Mouse (Mus musculus): ENCODE measurements around the gene Coro1c.
A peak's percentile ranks its signal among the peaks of the same experiment; 100 is the strongest.

Gene Coro1c

DNA sequence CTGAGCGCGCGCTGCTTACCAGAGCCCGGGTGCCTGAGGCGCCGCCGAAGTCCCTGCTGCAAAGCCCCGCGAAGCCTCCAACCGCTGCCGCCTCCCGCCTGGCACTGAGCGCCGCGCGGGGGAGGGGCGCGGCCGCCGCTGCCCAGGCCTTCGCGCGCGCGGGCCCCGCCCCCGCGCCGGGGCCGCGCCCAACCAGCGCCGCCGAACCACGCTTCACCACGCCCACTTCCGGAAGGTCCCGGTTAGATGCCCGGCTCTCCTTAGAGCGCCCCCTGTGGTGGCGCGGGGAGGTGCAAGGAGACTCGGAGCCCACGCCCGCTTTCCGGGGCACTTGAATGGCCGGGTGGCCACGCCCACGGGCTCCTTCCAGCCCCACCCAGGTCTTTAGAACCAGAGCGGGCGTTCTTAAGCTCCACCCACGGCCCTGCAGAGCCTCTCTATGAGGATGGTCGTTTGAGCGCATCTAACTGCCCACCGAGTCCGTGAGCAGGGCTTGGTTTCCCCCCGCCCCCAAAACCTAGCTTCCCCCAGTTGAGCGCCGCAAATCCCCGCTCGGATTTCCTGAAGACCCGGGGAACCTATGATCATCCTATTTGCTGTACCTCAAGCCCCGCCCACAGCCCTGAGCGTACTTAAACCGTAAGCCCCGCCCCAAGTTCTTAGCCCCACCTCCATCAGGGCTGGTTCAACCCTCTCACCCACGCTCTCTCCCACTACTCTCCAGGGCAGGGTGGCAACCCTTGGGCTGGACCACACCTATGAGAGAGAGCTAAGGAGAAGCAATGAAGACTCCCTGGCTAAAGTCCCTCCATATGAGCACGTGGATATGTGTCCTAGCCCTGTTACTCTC is at the start of gene Coro1c:
Gene Coro1c (minus strand): TSS at position 167 of the 850 bp plus-strand sequence.
- DNase-seq (ENCODE audit: low read depth, low spot score), result peak; percentile 99

DNA sequence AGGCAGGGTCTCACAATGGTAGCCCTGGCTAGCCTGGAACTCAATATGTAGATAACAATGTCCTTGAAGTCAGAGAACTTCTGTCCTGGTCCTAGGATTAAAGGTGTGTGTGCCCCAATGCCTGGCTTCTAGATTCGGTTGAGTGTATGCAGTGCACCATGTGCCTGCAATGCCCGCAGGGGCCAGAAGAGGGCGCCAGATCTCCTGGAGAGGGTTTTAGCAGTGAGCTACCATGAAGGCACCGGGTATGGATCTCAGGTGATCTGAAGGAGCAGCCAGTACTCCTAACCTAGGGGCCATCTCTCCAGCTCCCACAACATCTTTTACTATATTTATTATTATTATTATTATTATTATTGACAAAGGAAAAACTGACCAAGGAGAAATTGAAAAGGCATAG is 48.0 kb upstream of the Coro1c start:
- DNase-seq (ENCODE audit: low read depth, low spot score), result peak; percentile 79

DNA sequence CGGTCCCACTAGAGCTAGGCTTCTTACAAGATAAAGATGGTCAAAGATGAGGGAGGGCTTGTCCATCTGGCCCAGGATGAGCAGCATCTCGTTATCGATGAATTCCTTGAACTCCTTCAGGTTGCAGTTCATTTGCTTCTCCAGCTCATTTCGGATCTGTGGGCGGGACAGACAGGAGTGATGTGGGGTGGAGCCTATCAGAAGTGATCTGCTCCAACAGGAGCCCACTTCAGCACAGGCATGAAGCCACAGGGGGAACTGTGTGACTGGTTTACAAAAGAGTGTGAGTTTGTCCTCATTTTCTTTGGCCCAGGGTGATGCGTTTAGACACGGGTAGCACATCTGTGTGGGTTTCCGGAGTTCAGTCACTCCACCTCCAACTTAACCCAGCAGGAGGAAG is 47.1 kb upstream of the Coro1c start:
- no peak for DNase-seq (ENCODE audit: low read depth, low spot score)

DNA sequence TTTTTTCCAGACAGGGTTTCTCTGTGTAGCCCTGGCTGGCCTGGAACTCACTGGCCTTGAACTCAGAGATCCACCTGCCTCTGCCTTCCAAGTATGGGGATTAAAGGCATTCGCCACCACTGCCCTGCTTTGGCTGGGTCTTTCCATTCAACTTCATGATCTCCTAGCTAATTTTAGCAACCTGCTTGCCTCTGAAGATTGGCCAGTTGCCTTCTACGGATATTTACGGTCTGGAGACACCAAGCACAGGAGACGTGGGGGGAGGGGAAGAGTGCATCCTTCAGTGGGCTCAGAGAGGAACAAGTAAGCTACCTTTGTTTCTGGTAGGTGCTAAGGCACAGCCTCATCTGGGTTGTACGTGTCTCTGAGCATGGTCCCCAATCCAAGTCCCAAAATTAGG is 46.7 kb upstream of the Coro1c start:
- DNase-seq (ENCODE audit: low read depth, low spot score), result no peak

DNA sequence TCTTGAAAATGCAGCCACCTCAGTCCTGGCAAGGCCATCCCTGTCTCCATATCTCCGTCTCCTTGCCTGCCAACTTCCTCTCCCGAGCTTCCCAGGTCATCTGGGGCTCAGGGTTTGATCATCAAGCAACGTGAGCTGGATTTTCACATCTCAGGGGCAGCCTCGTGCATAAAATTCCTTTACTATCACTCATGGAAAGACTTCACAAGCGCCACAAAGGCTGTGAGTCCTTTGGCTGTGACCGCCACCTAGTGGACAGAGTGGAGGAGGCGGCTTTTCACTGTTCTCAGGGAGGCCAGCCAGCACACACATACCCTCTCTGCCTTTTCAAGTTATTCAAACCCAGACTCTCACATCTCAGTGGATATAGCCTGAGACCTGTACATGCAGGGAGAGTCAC is 45.9 kb upstream of the Coro1c start:
- peak; percentile 80 for DNase-seq (ENCODE audit: low read depth, low spot score)

DNA sequence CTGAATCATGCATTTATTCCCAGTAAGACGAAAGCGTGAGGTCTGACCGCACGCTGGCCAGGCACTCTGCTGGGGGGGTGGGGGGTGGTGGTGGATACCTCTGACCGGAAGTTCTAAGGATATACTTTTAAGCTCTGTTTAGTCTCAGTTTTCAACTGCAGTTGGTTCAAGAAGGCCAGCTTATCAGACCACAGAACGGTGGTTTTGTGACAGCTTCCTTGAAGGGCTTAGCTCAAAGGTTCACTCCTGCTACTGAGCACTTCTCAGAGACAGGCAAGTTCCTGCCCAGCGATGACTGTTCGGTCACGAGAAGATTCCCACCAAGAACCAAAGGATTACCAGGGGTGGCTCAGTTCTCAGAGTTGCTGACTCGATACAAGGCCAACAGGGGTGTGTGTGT is 44.0 kb upstream of the Coro1c start:
- no peak for DNase-seq (ENCODE audit: low read depth, low spot score)

DNA sequence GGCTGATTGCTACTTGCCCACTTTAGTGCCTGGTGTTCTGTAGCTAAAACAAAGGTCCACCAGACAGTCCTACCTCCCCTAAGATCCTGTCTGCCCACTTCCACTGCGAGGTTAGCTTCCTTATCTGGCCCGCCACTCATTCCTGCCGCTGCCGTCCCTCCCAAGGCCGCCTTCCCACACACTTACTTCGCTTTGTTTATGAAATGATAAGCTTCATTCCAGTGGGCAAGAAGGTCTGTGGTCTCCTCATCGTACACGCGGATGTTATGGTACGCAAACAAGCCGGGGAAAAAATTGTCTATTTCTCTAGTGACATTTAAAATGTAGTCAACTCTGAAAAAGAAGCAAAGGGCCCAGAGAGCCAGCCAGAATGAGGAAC is 43.1 kb upstream of the Coro1c start:
- DNase-seq (ENCODE audit: low read depth, low spot score), result no peak

DNA sequence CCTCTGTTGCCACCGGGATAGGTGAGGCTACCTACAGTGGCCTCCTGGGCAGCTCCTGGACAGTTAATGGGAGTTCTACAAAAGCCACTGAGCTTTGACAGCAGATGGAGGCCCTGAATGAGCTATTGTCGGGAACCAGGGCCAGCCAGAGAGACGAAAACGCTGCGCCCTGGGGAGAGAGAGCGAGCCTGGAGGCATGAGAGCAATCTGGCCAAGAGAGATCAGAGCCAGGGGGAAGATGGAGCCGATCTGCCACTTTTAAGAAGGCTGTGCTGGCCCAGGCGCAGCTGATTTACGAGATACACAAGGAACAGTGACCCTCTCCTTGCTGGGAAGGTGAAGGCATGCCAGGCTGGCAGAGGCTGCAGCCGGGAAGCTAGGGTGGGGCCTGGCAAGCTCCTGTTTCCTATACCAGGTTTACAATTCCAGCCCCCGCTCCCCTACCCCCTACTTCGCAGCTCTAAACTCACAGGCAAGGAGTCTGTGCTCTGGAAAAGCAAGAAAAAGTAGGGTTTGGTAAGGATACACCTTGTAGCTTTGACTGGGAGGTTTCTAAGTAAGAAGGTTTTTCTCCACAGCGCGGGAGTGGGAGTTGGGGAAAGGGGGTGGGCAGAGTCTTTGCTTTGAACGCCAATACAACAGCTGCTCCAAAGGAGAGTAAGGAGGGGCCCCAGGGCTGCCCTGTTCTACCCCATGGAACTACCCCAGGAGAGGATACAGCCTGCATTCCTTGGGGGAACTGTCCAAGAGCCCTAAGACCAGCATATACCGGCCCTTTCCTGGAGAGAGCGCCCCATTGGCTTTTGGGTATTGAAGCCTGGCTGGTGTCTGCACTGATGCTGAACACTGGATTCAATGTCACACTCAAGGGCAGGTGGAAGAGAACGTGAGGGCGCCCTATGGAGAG is 42.5 kb upstream of the Coro1c start:
- DNase-seq (ENCODE audit: low read depth, low spot score), result no peak

DNA sequence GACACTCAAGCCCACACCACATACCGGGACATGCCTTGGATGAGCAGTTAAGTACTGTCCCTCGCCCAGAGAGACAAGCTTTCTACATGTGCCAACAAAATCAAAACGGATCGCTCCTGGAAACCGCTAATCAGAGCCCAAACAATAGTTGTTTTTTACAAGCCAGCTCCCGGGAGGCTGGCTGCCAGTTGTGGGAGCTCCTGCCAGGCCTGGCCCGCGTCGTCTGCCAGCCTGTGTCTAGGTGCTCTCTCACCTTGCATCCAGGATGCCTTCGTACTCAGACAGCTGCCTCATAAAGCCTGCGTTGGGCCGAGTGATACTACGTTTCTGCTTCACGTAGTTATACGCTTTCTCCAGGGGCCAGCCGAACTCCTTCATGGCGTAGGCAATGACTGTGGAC is 41.6 kb upstream of the Coro1c start:
- no peak for DNase-seq (ENCODE audit: low read depth, low spot score)

DNA sequence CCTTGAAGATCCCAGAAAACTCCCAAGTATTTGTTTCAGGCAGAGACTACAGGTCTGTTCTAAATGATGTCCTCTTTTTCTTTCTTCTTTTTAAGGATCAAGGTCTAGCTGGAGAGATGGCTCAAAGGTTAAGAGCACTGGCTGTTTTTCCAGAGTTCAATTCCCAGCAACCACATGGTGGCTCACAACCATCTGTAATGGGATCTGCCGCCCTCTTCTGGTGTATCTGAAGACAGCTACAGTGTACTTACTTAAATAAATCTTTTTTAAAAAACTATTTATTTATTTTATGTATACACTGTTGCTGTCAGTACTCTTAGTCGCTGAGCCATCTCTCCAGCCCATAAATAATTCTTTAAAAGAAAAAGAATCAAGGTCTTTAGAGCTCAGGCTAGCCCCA is 38.7 kb upstream of the Coro1c start:
- DNase-seq (ENCODE audit: low read depth, low spot score), result no peak

DNA sequence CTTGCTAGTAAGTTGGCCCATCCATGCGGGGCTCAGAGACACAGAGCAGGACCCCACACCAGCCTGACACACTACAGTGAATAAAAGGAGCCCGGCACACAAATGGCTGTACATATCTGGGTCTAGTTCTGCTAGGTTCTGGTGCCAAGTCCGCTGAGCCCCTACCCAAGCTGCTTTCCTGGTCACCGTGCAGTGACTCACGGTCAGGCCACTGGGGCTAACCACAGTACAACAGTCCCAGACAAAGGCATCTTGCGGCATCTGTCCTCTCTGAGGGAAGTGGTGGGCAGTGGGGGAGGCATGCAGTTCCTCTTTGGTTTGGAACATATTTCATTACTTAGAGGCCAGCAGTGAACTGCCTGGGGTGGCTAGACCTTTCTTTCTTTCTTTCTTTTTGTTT is 36.6 kb upstream of the Coro1c start:
- DNase-seq (ENCODE audit: low read depth, low spot score), result no peak

DNA sequence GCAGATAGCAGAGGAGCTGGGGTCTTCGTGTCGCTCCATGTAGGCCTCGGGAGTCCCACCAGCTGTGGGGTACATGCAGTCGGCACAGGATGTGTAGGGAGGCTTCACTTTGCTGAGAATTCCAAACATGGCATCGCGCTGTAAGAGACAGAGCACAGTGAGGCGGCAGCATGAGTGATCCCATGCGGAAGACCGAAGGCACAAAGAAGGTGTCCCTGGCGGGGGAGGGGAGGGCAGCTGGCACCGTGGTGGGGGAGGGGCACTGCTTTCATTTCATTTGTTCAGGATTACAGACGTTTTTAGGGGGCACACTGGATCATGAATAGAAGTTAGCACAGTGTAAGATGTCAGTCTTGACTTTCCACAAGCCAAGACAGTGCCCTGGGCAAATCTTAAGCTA is 34.8 kb upstream of the Coro1c start:
- no peak for DNase-seq (ENCODE audit: low read depth, low spot score)

DNA sequence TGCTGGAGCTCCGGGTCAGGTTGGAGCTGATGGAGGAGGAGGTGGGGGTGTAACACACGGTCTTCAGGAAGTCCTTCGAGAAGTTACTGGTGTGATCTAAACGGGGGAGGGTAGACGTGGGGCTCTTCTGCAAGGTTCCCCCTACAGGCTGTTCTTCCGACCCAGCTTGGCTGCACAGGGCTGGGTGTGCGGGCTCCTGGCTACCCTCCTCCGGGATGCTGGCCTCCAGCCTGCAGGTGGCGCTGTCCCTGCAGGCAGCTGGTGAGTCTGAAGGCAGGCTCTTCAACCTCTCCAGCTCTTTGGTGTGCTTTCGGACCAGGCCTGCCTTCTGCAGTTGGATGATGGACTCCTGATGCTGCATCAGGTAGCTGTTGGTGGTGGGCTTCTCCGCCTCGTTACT is 34.0 kb upstream of the Coro1c start:
- DNase-seq (ENCODE audit: low read depth, low spot score), result no peak

DNA sequence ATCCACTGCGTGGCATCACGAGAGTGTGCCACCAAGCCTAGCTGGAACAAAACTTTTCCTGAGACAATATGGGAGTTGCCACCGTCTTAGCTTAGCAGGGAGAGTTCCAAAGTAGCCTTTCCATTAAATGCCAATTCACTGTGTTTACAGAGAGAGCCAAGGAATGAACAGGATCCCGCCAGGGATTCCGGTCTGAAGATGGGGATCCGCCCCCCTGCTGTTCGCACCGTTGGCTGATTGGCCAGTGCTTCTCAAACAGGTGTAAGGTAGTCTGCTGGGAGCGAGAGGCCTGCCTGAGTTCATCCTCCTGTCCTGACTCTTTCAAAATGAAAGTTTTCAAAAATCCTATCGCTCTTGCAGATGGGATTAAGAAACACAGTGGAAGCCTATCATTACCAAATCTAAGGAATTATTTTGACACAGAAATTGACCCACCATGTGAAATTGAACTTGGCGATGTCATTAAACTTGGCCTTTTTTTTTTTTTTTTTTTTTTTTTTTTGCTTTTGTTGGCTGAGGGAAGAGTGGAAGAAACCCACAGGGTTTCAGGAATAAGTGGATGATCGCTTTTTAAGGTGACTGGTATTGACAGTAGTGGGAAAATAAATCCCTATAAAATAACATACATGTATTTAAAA is 30.8 kb upstream of the Coro1c start:
- DNase-seq (ENCODE audit: low read depth, low spot score), result no peak

DNA sequence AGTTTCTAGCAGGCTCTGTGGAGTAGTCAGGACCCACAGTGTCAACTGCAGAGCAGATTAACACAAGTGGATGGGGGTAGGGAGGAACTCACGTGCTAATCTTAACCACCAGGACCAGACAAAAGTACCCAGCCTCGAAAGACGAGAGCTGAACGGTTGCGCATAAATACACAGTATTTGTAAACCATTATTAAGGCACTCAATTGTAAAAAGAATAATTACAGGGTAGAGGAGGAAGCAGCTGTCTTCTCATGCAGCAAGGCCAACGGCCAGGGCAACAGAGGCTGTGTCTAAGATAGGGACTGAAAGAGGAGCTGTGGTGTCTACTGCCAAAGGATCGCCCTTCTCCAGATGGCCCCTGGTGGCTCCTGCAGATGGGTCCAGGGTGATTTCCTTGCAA is 29.1 kb upstream of the Coro1c start:
- DNase-seq (ENCODE audit: low read depth, low spot score), result no peak

DNA sequence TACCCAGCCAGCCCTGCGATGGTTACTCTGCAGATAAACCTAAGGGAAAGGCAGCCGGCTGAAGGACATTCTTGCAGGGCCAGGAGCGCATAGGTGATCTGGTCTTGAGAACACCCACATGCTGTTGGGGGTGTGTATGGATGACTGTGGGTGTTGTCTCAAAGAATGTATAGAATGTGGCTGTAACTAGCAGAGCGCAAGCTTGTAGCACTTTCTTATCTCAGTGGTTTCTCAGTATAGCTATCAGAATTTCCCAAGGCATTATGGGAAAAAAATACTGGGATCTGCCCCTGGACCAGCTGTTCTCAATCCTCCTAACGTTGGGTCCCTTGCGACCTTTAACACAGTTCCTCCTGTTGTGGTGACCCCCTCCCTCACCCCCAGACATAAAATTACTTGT is 25.3 kb upstream of the Coro1c start:
- no peak for DNase-seq (ENCODE audit: low read depth, low spot score)

DNA sequence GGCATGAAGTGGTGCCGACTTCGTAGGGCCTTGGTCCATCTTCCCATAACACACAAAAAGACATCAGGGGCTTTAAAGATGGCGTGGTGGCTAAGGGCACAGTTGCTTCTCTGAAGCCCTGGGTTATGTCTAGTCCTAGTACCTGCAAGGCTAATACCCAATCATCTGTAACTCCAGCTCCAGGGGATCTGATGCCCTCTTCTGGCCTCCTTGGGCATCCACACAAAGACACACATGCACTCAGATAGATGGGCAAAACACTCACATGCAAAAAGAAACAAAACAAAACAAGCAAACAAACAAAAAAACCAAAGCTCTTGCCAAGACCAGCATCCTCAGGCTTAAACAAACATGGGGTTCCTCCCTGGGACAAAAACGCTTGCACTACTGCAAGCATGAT is 24.9 kb upstream of the Coro1c start:
- no peak for DNase-seq (ENCODE audit: low read depth, low spot score)

DNA sequence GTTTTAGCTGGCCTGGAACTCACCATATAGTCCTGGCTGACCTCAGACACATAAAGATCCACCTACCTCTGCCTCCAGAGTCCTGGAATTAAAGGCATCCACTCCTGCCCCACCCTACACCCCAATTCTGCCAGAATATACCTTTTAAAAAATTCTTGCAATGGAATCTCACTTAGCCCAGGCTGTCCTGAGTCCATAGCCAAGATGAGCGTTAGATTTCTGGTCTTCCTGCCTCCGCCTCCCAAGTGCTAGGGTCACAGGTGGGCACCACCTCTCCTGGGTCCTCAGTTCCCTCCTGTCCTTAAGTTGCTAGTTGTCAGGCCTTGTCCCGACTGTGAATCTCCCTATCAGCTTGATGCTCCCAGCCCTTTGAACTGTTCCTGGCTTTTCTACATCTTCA is 23.8 kb upstream of the Coro1c start:
- DNase-seq (ENCODE audit: low read depth, low spot score), result no peak

DNA sequence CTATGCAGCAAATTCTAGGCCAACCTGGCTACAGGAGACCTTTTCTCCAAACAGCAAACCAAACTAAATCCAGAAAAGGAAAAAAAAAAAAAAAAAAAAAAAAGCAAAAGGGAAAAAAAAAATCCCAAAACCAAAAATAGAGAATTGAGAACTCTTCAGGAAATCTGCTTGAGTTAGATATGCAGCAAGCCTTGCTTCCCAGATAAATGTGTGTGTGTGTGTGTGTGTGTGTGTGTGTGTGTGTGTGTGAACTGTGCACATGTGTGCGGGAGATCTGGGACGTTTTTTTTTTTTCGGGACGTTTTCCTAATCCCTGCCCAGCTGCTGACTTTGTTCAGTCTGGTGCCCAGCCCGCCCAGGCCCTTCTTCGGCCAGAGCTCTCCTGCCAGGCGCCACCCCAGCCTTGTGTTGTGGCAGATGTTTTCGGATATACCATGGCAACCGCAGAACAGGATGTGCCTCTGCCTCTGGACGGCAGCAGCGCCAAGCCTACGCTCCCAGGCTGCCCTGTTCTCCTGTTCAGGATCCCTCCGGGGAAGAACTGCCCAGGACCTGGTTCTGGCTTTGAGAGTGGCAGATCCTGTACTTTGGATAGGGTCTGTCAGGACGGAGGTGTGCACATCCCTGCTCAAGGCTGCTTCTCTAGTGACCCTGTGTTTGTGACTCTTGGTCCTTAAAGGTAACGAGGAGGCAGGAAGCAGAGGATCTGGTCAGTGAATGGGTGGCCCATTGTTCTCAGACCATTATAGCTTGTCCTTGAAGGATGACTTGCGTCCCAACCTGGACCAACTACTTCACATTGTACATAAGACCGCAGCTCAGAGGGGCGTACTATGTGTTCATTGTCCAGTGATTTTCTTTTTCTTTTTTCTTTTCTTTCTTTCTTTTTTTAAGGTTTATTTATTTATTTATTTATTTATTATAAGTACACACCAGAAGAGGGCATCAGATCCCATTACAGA is 22.4 kb upstream of the Coro1c start:
- no peak for DNase-seq (ENCODE audit: low read depth, low spot score)

DNA sequence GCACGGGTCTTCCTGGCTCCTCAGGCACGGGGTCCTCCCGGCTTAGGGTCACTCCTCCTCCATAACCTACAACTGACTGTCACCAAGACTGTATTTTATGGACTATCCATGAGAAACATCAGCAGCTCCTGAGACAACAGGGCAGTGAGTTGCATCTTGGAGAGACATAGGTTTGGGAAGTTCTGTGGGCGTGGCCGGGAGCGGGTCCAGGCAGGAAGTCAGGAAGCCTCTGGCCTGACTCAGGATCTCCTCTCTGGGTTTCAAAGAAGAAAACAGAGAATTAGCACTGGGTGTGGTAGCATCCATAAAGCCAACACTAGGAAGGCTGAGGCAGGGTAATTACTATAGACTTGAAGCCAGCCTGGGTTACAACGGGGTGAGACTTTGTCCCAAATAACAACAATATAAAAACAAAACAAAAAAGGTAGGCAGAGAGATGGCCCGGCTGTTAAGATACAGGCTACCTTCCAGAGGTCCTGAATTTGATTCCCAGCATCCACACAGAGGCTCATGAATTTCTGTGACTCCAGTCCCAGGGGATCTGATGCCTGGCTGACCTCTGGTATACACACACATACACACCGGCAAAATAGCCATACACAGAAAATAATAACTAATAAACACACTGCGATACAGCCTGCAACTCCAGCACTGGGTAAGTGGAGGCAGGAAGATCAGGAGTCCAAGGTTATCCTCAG is 21.5 kb upstream of the Coro1c start:
- DNase-seq (ENCODE audit: low read depth, low spot score), result no peak

DNA sequence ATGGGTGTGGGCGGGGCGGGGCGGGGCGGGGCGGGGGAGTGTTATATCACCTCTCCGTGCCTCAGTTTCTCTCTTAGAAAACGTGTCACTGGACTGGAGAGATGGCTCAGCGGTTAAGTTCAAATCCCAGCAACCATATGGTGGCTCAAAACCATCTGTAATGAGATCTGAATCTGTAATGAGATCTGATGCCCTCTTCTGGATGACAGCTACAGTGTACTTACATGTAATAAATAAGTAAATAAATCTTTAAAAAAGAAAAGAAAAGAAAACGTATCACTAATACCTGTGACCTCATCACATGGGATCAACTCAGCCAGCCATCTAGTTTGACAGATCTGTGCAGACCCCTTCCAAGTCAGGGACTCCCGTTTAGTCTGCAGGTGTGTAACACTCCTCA is 21.0 kb upstream of the Coro1c start:
- DNase-seq (ENCODE audit: low read depth, low spot score), result no peak

Measured in embryo, embryonic 11.5 days (tissue).